Mouse (Mus musculus) cerebellum, adult 9-11 months (tissue): ENCODE measurements around the gene Doc2b.

Experiments used
- DNase-seq: peaks from one replicate; pipeline ENCODE4 v3.0.0; 2022

Gene Doc2b

GRCm38 (mm10) chr11:75792535-75792934 lies 3.3 kb downstream of the Doc2b start:
- no peak for DNase-seq

DNA sequence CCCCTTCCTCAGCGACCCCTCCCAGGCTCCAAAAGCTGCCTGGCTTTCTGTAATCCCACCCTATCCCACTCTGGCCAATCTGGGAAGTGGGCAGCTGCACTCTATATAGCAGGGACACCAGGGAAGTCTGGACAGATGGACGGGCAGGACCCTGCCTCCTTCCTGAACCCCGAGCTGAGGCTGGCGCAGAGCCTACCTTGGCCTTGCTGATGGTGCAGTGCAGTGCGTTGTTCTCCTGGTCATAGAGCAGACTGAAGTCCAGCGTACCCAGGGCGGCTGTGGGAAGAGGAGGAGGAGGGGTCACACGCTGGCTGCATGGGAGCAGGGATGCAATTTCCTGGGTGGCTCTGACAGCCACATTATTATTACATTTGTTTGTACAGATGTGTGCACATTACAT lies 10.0 kb downstream of the Doc2b start:
- DNase-seq = no peak

DNA sequence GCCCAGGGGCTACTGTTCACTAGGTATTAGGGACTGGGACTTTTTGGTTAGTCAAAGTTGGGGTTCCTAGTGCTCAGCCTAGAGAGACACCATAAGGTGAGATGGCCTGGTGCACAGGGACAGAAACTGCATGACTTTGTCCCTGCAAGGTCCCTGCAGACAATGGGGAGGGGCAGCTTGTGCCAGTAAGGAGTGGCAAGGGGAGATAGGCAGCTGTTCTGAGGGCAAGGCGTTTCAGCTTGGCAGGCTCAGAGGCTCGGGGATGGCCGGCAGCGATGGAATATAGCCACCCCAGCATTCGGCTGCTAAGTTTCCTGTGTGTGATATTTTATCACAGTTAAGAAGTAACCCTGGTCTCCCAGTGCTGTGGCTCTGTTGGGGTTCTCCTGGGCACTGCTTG lies 12.1 kb downstream of the Doc2b start:
- DNase-seq = no peak

DNA sequence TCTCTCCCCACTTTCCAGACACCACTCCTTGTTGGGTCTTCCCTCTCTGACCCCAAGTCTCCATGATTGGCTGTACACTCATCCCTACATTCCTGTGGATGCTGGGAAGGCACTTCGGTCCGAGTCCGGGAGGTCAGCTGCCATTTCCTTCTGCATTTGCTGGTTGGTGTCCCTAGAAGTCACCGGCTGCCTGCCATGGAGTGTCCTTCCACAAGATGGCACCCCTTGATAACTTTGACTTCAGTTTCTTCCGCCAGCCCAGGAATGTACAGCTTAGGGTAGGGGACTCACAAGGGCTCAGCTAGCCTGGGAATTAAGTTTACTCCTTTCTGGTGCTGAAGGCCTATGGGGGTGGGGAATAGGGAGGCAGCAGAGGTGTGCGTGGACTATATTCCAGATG lies 13.9 kb downstream of the Doc2b start:
- peak; percentile 72 for DNase-seq

- no peak for DNase-seq
Observed at GRCm38 (mm10) chr11:75775919-75776318, 19.9 kb downstream of the Doc2b start.

DNA sequence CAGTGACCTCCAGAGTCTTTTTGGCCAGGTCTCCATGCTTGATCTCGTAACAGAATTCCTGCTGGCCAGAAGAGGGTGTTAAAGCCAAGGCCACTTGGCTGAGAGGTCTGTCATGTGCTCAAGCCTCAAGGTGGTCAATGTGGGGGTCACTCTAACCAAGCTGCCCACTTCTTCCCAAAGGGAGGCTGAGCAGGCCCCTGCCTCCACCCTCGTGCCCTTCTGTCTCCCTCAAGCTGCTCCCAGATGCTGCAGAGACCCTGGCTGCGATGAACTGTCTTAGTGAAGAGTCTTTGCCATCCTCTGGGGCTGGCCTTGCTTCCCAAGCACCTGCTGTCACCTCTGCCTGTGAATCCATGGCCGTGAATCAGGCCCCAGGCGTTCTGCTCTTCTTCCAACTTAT lies 23.3 kb downstream of the Doc2b start:
- no peak for DNase-seq

DNA sequence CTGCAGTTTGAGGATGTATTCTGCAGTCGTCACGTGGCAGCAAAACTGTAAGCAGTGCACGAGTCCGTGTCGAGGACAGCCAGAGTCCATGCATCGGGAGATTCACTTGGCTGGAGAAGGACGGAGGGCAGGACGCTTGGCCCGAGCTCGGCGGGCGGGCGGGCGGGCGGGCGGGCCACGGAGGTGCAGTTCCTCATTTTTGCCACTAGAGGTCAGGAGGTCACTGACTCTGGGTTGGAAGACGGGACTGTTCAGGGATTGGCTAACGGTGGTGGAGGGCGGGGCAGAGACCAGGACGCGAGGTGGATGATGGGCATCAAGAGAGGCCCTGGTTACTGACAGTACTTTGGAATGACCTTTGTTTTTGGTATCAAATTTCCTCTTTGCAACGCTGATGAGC lies 26.6 kb downstream of the Doc2b start:
- DNase-seq = peak; percentile 87

GRCm38 (mm10) chr11:75768091-75768989 lies 27.5 kb downstream of the Doc2b start:
- DNase-seq = no peak

GRCm38 (mm10) chr11:75767014-75767413 lies 28.8 kb downstream of the Doc2b start:
- no peak for DNase-seq

DNA sequence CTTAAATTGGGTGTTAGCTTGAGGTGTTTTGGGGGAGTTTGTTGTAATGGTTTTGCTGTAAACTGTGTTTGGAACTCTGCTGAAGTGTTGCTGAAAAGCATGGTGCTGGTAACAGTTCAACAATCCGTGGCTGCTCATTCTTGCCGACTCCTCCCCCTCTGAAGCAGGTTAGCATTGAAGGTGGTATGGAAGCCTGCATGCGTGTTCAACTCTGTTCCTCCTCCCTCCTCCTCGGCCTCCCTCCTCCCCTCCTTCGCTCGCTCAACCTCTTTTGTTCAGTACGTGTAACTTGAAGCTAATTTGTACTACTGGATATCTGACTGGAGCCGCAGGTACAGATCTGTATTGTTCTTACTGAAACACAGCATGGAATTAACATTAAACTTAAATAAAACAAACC lies 30.7 kb downstream of the Doc2b start:
- DNase-seq = no peak

DNA sequence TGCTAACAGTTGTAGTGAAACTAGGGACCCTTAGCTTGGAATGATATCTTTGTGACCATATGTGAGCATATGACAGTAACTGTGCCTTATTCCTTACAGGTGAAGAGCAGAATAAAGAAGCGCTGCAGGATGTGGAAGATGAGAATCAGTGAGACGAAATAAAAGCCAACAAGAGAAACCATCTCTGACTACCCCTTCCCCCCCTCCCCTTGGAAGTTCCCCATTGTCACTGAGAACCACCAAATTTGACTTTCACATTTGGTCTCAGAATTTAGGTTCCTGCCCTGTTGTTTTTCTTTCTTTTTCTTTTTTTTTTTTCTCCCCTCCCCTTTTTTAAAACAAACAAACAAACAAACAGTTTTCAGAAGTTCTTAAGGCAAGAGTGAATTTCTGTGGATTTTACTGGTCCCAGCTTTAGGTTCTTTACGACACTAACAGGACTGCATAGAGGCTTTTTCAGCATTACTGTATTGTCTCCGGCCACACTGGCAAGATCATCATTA lies 31.3 kb downstream of the Doc2b start:
- DNase-seq = no peak

GRCm38 (mm10) chr11:75762708-75763107 lies 33.1 kb downstream of the Doc2b start:
- DNase-seq = no peak

DNA sequence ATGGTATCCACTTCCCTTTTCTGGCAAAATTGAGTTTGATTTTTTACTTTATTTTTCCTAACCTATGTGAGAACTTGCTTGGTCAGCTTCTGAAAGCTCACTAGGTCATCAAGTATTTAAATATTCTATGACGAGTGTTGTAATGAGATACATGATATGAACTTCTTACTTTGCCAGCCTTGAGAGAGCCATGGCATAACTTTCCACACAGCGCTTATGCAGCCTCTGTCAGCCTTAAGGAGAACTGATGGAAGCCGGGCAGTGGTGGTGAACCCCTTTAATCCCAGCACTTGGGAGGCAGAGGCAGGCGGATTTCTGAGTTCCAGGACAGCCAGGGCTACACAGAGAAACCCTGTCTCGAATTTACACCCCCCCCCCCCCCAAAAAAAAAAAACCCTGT lies 35.1 kb downstream of the Doc2b start:
- DNase-seq = no peak

- DNase-seq = no peak
Observed at GRCm38 (mm10) chr11:75758553-75758952, 37.3 kb downstream of the Doc2b start.

- no peak for DNase-seq
Observed at GRCm38 (mm10) chr11:75756687-75757086, 39.2 kb downstream of the Doc2b start.

- no peak for DNase-seq
Observed at GRCm38 (mm10) chr11:75751082-75751481, 44.8 kb downstream of the Doc2b start.

DNA sequence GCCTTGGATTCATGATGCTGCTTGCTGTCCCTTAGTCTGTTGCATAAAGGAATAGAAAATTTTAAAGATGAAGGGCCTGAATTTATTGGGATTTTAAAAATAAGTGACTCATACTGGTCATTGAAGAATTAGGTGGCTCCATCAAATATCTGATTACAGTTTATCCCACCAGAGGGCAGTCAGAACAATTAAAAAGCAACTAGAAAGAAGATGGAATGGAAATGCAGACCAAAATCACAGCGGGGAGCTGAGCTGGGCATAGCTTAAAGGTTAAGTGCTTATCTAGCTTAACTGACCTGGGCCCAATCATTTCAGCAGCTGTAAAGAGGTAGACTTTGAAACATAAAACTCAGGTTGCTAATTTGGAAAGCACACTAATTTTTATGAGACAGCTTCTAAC lies 45.3 kb downstream of the Doc2b start:
- no peak for DNase-seq

DNA sequence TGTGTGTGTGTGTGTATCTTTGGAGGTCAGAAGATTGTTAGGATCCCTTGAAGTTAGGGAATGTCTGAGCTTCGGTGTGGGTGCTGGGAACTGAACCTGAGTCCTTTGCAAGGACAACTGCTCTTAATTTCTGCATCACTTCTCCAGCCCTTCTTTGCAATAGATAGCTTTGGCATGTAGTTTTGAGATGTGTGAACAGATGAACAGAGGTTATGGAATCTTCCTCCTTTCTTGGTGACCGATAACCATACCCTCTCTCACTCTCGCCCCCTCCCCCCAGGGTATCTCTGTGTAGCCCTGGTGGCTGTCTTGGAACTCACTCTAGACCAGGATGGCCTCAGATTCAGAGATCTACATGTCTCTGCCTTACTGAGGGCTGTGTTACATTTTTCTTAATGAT lies 51.1 kb downstream of the Doc2b start:
- no peak for DNase-seq

GRCm38 (mm10) chr11:75741615-75742014 lies 54.2 kb downstream of the Doc2b start:
- no peak for DNase-seq

GRCm38 (mm10) chr11:75740204-75740603 lies 55.6 kb downstream of the Doc2b start:
- DNase-seq = no peak

DNA sequence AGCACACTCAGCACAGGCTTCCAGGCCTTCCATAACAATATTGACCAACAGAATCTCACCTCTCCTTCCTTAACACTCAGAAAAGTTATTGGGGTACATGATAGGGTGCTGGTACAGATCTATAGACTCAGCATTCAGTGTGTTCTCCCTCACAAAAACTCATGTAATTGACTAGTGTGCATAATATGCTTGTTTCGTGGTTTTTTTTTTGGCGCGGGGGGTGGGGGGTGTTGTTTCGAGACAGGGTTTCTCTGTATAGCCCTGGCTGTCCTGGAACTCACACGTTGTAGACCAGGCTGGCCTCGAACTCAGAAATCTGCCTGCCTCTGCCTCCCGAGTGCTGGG lies 57.4 kb downstream of the Doc2b start:
- no peak for DNase-seq

- no peak for DNase-seq
Observed at GRCm38 (mm10) chr11:75737806-75738476, 57.9 kb downstream of the Doc2b start.

DNA sequence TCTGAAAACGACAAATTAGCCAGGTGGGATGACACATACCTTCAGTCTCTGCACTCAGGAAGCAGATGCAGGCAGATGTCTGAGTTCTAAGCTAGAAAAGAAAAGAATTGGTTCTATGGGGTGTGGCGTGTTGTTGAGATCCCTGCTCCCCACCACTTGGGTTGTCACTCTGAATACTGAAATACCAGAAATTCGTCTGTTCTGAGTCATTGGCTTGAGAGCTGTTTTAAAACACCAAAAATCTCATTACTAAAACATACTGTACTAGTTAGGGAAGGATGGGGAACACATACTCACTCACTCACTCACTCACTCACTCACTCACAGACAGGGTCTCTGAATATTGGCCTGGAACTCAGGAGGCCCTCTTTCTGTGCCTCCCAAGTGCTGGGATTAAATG lies 58.9 kb downstream of the Doc2b start:
- no peak for DNase-seq
